Mouse (Mus musculus) liver, adult 2 months (tissue): Measurements from ENCODE around the gene Hspa12b.

Experiments used
- CTCF ChIP-seq: fragments of 200-500 bp; IDR thresholded peaks from 2 replicates; pipeline ENCODE4 v1.5.1; 2011; ENCODE audit warnings: low read depth, low read length, control low read depth
- POLR2A ChIP-seq: fragments of 200-500 bp; IDR thresholded peaks from 2 replicates; pipeline ENCODE4 v1.6.1; 2011; ENCODE audit warnings: low read length, control low read depth; ENCODE audit not compliant: insufficient read depth; ENCODE audit errors: extremely low read depth

- TF ChIP-seq CTCF (no peak), POLR2A (no peak)
Measured at GRCm38 (mm10) chr2:131145536-131145935, 18.5 kb downstream of the Hspa12b start.
